Mouse (Mus musculus): ENCODE results near the gene Fgf11.

DNA sequence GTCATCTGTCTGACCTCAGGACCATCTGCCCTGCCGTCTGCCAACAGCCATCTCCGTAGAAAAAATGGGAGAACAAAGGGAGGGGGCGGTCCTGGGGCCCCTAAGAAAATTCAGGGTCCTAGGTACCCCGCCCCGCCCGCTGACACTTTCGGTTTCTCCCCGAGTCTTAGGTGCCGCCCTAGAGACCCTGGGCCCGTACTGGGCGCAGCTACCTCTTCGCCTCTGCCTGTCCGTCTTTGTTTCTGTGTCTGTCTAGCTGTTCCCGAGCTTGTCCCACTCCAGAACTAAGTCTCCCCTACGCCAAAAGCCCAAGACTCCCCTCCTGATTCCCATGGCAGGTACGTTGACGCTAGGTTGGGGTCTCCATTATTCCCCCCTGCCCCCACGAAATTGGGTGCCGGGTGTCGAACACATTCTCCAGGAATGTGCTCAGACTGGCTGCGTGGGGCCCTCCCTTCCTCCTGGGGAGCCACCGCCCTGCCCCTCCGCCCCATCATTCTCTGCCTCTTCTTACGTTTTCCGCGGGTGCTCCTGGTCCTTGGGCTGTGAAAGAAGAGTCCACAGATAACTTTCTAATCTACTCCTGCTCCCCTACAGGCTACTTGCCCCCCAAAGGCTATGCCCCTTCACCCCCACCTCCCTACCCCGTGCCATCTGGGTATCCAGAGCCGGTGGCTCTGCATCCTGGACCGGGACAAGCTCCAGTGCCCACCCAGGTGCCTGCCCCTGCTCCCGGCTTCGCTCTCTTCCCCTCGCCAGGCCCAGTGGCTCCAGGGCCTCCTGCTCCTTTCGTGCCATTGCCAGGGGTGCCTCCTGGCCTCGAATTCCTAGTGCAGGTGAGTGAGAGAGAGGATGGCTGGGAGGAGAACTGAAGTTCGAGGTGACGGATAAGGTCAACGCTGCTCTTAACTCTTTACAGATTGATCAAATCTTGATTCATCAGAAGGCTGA, 45.4 kb upstream of the Fgf11 start:
- TF ChIP-seq CTCF (IDR thresholded peaks at IDR 0.05; ENCODE audit: extremely low read depth, insufficient read length, insufficient replicate concordance, low read depth, low read length) (no peak), POLR2A (IDR thresholded peaks at IDR 0.05; ENCODE audit: low read depth, low read length) (no peak; the same call in 1 of the 2 replicates)

Measured in small intestine, adult 2 months (tissue).